Mouse (Mus musculus): ENCODE data around the gene Cntd1.
"Not testable (repeated sequence)": the region's sequence is repeated elsewhere in the genome, so short reads cannot be mapped to it uniquely, and the experiment has no call there.

Gene Cntd1

DNA sequence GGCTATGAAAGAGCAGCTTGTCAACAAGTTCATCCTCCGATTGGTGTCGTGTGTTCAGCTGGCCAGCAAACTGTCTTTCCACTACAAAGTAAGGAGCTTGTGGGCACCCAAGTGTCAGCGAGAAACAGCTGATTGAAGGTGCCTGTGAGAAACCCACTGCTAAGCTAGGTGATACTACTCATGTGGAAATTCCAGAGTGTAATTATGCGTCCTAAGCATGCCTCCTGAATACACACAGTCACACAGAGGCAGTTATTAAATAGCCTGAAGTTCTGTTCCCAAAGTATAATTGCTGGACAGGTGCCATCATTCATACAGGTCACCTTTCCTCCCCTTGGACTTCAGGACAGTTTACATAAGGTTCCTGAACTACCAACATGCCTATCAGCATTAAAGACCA, 5.0 kb downstream of the Cntd1 start:
- DNase-seq (ENCODE audit: low spot score in 2 of 2), result no peak

- DNase-seq (ENCODE audit: low spot score in 2 of 2), result no peak
Observed at GRCm38 (mm10) chr11:101287306-101287705, 8.5 kb downstream of the Cntd1 start.

- DNase-seq (ENCODE audit: low spot score in 2 of 2), result no peak
Observed at GRCm38 (mm10) chr11:101291231-101291630, 12.4 kb downstream of the Cntd1 start.

DNA sequence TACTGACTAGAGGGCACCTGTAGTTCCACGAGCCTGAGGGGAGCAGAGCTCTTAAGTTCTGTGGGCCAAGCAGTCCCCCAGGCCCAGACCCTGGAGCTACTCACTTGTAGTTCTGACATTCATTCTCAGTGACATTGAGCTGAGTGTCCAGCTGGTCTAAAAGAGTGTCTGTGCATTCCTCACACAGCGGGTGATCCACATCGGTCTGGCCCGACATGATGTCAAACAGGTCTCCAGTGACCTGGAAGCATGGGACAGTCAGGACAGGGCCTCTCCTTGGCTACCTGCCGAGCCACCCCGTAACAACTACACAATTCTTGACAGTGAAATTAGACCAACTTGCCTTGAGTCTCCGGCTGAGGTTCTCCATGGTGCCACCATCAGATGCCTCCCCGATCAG, 16.4 kb downstream of the Cntd1 start:
- no peak for DNase-seq (ENCODE audit: low spot score in 2 of 2)

DNA sequence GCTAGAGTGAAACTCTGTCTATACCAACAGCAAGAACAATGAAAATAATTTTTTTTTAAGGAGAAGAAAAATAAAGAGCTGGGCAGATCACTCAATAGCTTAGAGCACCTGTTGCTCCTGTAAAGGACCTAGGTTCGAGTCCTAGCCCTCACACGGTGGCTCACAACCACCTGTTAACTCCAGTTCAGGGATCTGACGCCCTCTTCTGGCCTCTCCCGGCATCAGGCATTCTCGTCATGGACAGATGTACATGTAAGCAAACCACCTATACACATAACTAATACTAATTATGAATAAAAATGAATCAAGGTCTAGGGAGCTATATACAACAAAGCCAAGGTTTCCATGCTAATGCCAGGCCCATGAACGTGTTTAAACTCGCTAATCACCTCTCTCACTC, 22.1 kb downstream of the Cntd1 start:
- no peak for DNase-seq (ENCODE audit: low spot score in 2 of 2)

DNA sequence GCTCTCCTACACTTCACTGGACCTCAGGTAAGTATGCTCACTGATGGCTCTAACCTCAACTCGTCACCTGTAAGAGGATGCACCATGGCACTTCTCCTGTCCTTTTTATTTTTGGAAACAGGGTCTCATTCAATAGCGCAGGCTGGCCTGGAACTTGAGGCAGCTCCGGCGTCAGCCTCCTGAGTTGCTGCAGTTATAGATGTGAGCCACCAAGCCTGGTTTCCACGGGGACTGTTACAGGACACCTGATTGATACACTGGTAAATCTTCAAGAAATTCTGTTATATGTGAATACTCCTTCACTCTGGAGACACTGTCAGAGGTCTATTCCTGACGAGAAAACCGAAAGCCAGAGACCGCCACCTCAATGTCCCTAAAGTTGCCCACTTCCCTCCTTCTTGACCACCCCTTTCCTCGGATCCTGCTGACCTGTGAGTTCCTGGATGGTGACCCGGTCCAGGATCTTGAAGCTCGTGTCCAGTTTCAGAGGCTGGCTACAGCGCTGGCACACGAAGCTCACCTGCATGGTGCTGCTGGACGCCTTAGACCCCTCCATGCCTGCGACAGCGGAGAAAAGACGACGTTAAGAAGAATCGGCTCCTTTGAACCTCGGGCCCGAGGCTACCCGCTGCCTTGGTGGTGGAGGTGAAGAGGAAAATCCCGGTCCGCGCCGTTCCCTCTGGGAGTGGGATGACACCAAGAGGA, 22.6 kb downstream of the Cntd1 start:
- peak in 1 of 2 experiments; percentile 67 for DNase-seq (ENCODE audit: low spot score in 2 of 2)

GRCm38 (mm10) chr11:101302004-101302798, 23.4 kb downstream of the Cntd1 start, which contains the start of gene Becn1:
Becn1 (minus strand) TSS chr11:101302286.
- peak; percentile 91 to 99 for DNase-seq (ENCODE audit: low spot score in 2 of 2)

GRCm38 (mm10) chr11:101307744-101308143, 28.9 kb downstream of the Cntd1 start:
- no peak for DNase-seq (ENCODE audit: low spot score in 2 of 2)

DNA sequence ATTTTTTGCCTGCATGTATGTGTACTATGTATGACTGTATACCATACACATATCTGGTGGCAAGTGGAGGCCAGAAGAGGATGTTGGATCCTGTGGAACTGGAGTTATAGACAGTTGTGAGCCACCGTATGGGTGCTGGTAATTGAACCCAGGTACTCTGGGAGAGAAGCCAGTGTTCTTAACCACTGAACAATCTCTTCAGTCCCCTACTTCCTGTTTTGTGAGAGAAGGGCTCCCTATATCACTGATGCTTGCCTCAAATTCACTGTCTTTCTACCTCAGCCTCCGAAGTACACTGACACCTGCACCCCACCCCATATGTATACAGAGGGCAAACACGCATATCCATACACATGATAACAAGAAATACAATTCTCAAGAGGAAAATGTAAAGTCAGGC, 32.3 kb downstream of the Cntd1 start:
- no peak for DNase-seq (ENCODE audit: low spot score in 2 of 2)

DNA sequence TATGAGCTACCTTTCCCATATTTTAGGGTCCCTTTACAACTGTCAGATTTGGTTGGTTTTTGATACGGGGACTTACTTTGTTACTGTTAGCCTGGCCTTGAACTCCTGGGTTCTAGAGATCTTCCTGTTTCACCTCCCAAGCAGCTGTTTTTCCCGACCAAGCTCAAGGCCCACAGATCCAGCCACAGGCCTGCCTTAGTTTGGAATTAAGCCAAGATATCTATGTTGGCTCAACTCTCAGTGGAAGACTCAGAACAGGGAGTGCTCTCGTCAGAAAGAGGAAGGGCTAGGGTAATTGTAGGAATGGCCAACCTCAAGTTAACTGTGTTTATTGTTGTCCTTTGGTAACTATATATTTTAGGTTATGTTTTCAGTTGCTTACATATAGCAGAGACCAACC, 33.3 kb downstream of the Cntd1 start:
- DNase-seq (ENCODE audit: low spot score in 2 of 2), result no peak

- DNase-seq (ENCODE audit: low spot score in 2 of 2), result no peak
Observed at GRCm38 (mm10) chr11:101314567-101314966, 35.8 kb downstream of the Cntd1 start.

GRCm38 (mm10) chr11:101315082-101315650, 36.4 kb downstream of the Cntd1 start:
- no peak for DNase-seq (ENCODE audit: low spot score in 2 of 2)

DNA sequence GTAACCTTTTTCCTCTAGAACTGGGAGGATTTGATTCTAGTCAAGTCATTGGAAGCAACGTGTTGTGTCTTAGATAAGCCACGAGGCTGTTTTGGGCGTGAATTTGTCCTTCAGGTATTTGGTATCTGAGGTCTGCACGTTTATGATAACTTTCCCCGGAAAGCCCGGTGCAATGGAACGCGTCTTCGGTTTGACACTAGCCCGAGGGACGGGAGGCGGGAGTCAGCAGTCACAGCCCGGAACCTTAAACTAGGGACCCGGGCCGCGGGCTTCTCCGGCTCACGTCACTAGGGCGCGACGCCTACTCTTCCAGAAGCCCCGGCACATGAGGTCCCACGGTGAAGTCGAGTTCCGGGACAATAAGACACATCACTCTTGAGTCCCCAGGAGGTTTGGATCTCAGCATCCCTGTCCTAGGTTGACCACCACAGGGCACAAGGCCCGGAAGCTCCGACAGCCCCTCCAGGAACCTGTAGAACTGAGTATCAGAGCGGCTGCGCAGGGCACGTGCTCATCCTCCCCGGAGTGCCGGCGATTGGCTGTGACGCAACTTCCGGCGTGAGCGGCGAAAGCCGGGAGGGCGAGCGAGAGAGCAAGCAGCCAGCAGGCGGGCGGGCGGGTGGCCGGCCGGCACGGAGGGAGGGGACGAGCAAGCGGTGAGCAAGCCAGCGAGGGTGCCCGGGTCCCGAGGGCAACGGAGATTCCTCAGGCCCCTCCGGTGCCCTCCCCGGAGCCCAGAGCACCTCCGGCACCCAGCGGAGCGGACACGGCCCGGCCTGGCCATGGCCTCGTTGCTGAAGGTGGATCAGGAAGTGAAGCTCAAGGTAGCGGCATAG, 37.1 kb downstream of the Cntd1 start, which contains the start of gene Psme3:
Gene Psme3 (plus strand): TSS at position 549 of the 836 bp plus-strand sequence.
- peak; percentile 87 to 94 for DNase-seq (ENCODE audit: low spot score in 2 of 2)

DNA sequence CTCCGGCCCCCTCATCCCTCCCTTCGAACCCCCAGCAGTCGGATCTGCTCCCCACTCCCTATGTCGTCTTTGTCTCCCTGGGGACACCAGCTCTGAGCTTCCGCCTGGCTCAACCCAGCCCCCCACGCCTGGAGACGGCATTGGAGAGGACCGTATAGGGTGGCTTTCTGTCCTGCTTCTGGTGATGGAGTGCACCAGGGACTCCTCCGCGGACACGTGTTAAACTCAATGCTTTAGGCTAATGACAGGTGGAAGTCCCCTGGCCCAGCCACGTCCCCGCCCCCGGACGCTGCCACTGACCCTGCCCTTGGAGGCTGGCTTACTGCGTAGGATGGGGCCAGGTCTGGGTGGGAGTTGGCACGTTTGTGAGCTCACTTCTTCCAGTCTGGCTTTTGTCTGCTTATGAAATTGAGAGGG, 37.7 kb downstream of the Cntd1 start:
- DNase-seq (ENCODE audit: low spot score in 2 of 2), result no peak

- peak in 1 of 2 experiments; percentile 49 for DNase-seq (ENCODE audit: low spot score in 2 of 2)
Observed at GRCm38 (mm10) chr11:101323609-101324008, 44.8 kb downstream of the Cntd1 start.

DNA sequence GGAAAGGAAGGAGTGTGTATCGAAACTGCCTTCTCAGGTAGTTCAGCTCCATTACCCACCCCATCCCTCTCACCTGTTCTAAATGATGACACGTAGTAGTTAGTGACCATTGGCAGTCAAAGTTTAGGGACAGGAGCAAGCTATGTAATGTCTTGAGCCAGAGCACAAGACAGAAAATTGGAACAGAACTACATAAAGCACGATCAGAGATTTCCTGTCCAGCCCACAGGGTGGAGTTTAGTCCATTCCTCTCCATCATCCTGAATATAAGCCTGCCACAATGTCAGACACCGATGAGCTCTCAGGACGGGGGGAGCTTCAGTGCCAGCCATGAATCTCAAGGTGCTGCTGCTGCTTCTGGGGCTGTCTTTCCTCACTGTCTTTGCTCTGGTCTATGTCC, 46.0 kb downstream of the Cntd1 start, which contains the start of gene Aoc2:
Gene Aoc2 (plus strand): TSS at position 301 of the 400 bp plus-strand sequence.
- DNase-seq (ENCODE audit: low spot score in 2 of 2), result no peak

- DNase-seq (ENCODE audit: low spot score in 2 of 2), result not testable (repeated sequence)
Observed at GRCm38 (mm10) chr11:101325201-101325600, 46.4 kb downstream of the Cntd1 start.

DNA sequence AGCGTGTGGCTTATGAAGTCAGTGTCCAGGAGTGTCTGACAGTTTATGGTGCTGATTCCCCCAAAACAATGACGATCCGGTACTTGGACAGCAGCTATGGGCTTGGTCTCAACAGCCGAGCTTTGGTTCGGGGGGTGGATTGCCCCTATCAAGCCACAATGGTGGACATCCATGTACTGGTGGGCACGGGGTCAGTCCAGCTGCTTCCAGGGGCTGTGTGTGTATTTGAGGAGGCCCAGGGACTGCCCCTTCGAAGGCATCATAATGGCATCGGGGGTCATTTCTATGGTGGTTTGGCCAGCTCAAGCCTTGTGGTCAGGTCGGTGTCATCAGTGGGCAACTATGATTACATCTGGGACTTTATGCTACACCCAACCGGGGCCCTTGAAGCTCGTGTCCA, 47.3 kb downstream of the Cntd1 start:
- DNase-seq (ENCODE audit: low spot score in 2 of 2), result no peak

DNA sequence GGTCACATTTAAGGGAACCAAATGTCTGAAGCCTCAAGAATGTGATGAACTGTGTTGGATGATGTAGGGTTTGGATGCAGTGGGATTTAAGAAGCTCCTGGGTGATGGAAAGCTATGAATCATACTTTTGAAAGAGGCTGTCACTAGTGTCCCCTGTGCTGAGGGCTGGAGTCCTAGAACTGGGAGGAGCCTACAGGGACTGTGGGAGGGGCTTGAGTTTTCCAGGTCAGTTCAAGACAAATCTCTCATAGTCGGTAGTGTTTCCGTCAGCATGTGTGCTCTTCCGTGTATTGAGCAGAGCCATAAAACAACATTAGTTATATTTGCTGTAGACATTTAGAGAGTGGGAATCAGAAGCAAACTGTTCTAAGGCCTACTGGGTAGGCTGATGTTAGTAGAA, 48.5 kb downstream of the Cntd1 start:
- no peak for DNase-seq (ENCODE audit: low spot score in 2 of 2)

DNA sequence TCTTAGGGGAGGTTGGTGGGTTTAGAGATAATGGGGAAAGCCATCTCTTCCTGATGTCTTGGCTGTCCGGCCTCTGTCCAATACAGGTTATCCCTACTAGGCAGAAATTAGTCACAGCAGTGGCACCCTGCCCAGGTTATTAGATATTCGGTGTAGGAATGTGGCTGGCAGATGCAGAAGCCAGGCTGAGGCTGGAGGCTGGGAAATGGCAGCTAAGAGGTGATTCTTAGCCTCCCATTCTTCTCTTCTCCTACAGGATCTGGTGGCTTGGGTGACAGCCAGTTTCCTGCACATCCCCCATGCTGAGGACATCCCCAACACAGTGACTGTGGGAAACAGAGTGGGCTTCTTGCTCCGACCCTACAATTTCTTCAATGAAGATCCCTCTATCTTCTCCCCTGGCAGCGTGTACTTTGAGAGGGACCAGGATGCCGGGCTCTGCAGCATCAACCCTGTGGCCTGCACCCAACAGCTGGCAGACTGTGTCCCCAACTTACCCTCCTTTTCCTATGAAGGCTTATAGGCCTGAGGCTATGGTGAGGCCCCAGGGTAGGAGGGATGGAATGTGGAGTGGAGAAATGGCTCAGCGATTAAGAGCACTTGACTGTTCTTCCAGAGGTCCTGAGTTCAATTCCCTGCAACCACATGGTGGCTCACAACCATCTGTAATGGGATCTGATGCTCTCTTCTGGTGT, 50.3 kb downstream of the Cntd1 start:
- DNase-seq (ENCODE audit: low spot score in 2 of 2), result no peak

- peak in 1 of 2 experiments; percentile 44 for DNase-seq (ENCODE audit: low spot score in 2 of 2)
Observed at GRCm38 (mm10) chr11:101330371-101330924, 51.6 kb downstream of the Cntd1 start, which contains the start of gene Aoc3. Aoc3 (plus strand) TSS chr11:101330605.
